Mouse (Mus musculus): ENCODE measurements around the gene Erbb2. TPM values are rescaled to one million over a fixed set of nuclear protein-coding genes. Genes with fewer than 3 reads are reported as not detected.

Erbb2 gene
- polyA plus RNA-seq, 1 experiment from 2014 or later: 5.6 TPM

- H3K4me2 ChIP-seq: no peak overlapping the region
- H3K4me1 ChIP-seq: peaks cover 9% of the 10 kb centered on the region
- 0 out of 2 replicates have a peak, but pooled peaks cover 17% of the 10 kb centered on the region for H3K36me3 ChIP-seq
- 68% methylated on average over 9 of the region's 9 CpGs for WGBS (ENCODE audit: insufficient replicate concordance)
- H3K9me3 ChIP-seq (replicated peaks): no peaks in the 10 kb centered on the region
- no peak overlapping the region for H3K4me3 ChIP-seq
- ATAC-seq: no peak
- H3K27me3 ChIP-seq (replicated peaks): no peaks in the 10 kb centered on the region
- H3K27ac ChIP-seq: no peak overlapping the region
- no peak overlapping the region for H3K9ac ChIP-seq
Measured at GRCm38 (mm10) chr11:98435723-98436122, 23.5 kb downstream of the Erbb2 start.

GRCm38 (mm10) chr11:98437441-98437840, 25.2 kb downstream of the Erbb2 start:
- peak overlapping the region; percentile 87; the same call in 1 of the 2 replicates for H3K4me2 ChIP-seq
- WGBS (ENCODE audit: insufficient replicate concordance): 86% methylated on average over 6 of the region's 6 CpGs
- ATAC-seq: no peak
- peaks cover 9% of the 10 kb centered on the region for H3K4me1 ChIP-seq
- H3K9ac ChIP-seq: no peak overlapping the region
- H3K27me3 ChIP-seq (replicated peaks): no peaks in the 10 kb centered on the region
- no peaks in the 10 kb centered on the region for H3K9me3 ChIP-seq (replicated peaks)
- no peak overlapping the region for H3K4me3 ChIP-seq
- no peak overlapping the region for H3K27ac ChIP-seq
- H3K36me3 ChIP-seq: 0 out of 2 replicates have a peak, but pooled peaks cover 17% of the 10 kb centered on the region

GRCm38 (mm10) chr11:98438331-98439158, 26.3 kb downstream of the Erbb2 start, which contains the start of gene Mien1:
Mien1 (minus strand) TSS chr11:98438991.
- no peaks in the 10 kb centered on the region for H3K9me3 ChIP-seq (replicated peaks)
- 0 out of 2 replicates have a peak, but pooled peaks cover 17% of the 10 kb centered on the region for H3K36me3 ChIP-seq
- peak within 1 kb of the TSS; percentile 79 for H3K4me3 ChIP-seq
- ATAC-seq: peak; percentile 81
- peak within 1 kb of the TSS; percentile 84 for H3K27ac ChIP-seq
- 2% methylated on average over 43 of the region's 43 CpGs for WGBS (ENCODE audit: insufficient replicate concordance)
- peak within 1 kb of the TSS; percentile 73 for H3K9ac ChIP-seq
- H3K27me3 ChIP-seq (replicated peaks): no peaks in the 10 kb centered on the region
- H3K4me1 ChIP-seq: peaks cover 9% of the 10 kb centered on the region
- H3K4me2 ChIP-seq: peak within 1 kb of the TSS; percentile 87

- H3K27me3 ChIP-seq (replicated peaks): peaks cover 43% of the 10 kb centered on the region
- no peak overlapping the region for H3K4me2 ChIP-seq
- H3K9me3 ChIP-seq (replicated peaks): no peaks in the 10 kb centered on the region
- WGBS (ENCODE audit: insufficient replicate concordance): 70% methylated on average over 1 of the region's 1 CpGs
- no peak overlapping the region for H3K27ac ChIP-seq
- H3K36me3 ChIP-seq: no peaks in the 10 kb centered on the region
- peaks cover 6% of the 10 kb centered on the region for H3K4me1 ChIP-seq
- no peak for ATAC-seq
- H3K4me3 ChIP-seq: no peak overlapping the region
- H3K9ac ChIP-seq: no peak overlapping the region
Measured at GRCm38 (mm10) chr11:98443688-98444087, 31.4 kb downstream of the Erbb2 start.

- Histone ChIP-seq H3K4me3 (no peak overlapping the region), H3K27me3 (replicated peaks) (peaks cover 58% of the 10 kb centered on the region), H3K9me3 (replicated peaks) (no peaks in the 10 kb centered on the region), H3K4me1 (peaks cover 6% of the 10 kb centered on the region), H3K36me3 (peaks cover under 1% of the 10 kb centered on the region), H3K9ac (no peak overlapping the region), H3K4me2 (peak overlapping the region; percentile 3; the same call in 1 of the 2 replicates), H3K27ac (peak overlapping the region; percentile 69)
- no peak for ATAC-seq
- 24% methylated on average over 1 of the region's 1 CpGs for whole genome bisulfite sequencing (ENCODE audit: insufficient replicate concordance)
Measured at GRCm38 (mm10) chr11:98445238-98445637, 33.0 kb downstream of the Erbb2 start.

GRCm38 (mm10) chr11:98445679-98446078, 33.4 kb downstream of the Erbb2 start:
- Histone ChIP-seq H3K9me3 (replicated peaks) (no peaks in the 10 kb centered on the region), H3K27ac (peak overlapping the region; percentile 69), H3K4me1 (peaks cover 6% of the 10 kb centered on the region), H3K36me3 (peaks cover 5% of the 10 kb centered on the region), H3K4me2 (peak overlapping the region; percentile 3; the same call in 1 of the 2 replicates), H3K9ac (no peak overlapping the region), H3K27me3 (replicated peaks) (peaks cover 62% of the 10 kb centered on the region), H3K4me3 (no peak overlapping the region)
- 44% methylated on average over 4 of the region's 4 CpGs for WGBS (ENCODE audit: insufficient replicate concordance)
- no peak for ATAC-seq

- Histone ChIP-seq H3K4me3 (peak within 1 kb of the TSS; percentile 35), H3K9me3 (replicated peaks) (no peaks in the 10 kb centered on the region), H3K27ac (peak within 1 kb of the TSS; percentile 77), H3K4me2 (peak within 1 kb of the TSS; percentile 21), H3K36me3 (peaks cover 7% of the 10 kb centered on the region), H3K9ac (0 out of 2 replicates have a peak within 1 kb of the TSS, but pooled peaks have one; percentile 9), H3K4me1 (peaks cover 6% of the 10 kb centered on the region), H3K27me3 (replicated peaks) (peaks cover 68% of the 10 kb centered on the region)
- WGBS (ENCODE audit: insufficient replicate concordance): 15% methylated on average over 5 of the region's 5 CpGs
- ATAC-seq: peak; percentile 25
Measured at GRCm38 (mm10) chr11:98446213-98446561, 33.9 kb downstream of the Erbb2 start, which contains the start of gene Grb7. Grb7 (plus strand) TSS chr11:98446394.

GRCm38 (mm10) chr11:98446562-98447474, 34.5 kb downstream of the Erbb2 start:
- 5% methylated on average over 28 of the region's 33 CpGs for WGBS (ENCODE audit: insufficient replicate concordance)
- peaks cover 6% of the 10 kb centered on the region for H3K4me1 ChIP-seq
- H3K27me3 ChIP-seq (replicated peaks): peaks cover 72% of the 10 kb centered on the region
- H3K4me2 ChIP-seq: peak overlapping the region; percentile 21; the same call in 1 of the 2 replicates
- 0 out of 2 replicates have a peak overlapping the region, but pooled peaks have one; percentile 9 for H3K9ac ChIP-seq
- H3K9me3 ChIP-seq (replicated peaks): no peaks in the 10 kb centered on the region
- ATAC-seq: peak; percentile 59
- H3K27ac ChIP-seq: peak overlapping the region; percentile 77
- H3K36me3 ChIP-seq: peaks cover 12% of the 10 kb centered on the region
- peak overlapping the region; percentile 35 for H3K4me3 ChIP-seq

- Histone ChIP-seq H3K27ac (peak overlapping the region; percentile 77), H3K4me3 (peak overlapping the region; percentile 35), H3K4me1 (peaks cover 6% of the 10 kb centered on the region), H3K27me3 (replicated peaks) (peaks cover 78% of the 10 kb centered on the region), H3K4me2 (peak overlapping the region; percentile 22; the same call in 1 of the 2 replicates), H3K9ac (0 out of 2 replicates have a peak overlapping the region, but pooled peaks have one; percentile 9), H3K36me3 (peaks cover 17% of the 10 kb centered on the region), H3K9me3 (replicated peaks) (no peaks in the 10 kb centered on the region)
- no peak for ATAC-seq
- WGBS (ENCODE audit: insufficient replicate concordance): 16% methylated on average over 7 of the region's 7 CpGs
Measured at GRCm38 (mm10) chr11:98447475-98447834, 35.2 kb downstream of the Erbb2 start.

- Histone ChIP-seq H3K36me3 (peaks cover 24% of the 10 kb centered on the region), H3K27me3 (replicated peaks) (peaks cover 80% of the 10 kb centered on the region), H3K4me1 (peaks cover 6% of the 10 kb centered on the region), H3K4me3 (peak overlapping the region; percentile 35), H3K9me3 (replicated peaks) (no peaks in the 10 kb centered on the region), H3K4me2 (peak overlapping the region; percentile 45), H3K27ac (peak overlapping the region; percentile 77; the same call in 1 of the 2 replicates), H3K9ac (no peak overlapping the region)
- 31% methylated on average over 13 of the region's 13 CpGs for WGBS (ENCODE audit: insufficient replicate concordance)
- ATAC-seq: peak; percentile 53
Measured at GRCm38 (mm10) chr11:98448191-98448790, 36.0 kb downstream of the Erbb2 start.

GRCm38 (mm10) chr11:98449419-98449818, 37.1 kb downstream of the Erbb2 start:
- WGBS (ENCODE audit: insufficient replicate concordance): 66% methylated on average over 3 of the region's 3 CpGs
- Histone ChIP-seq H3K9me3 (replicated peaks) (no peaks in the 10 kb centered on the region), H3K4me3 (peak overlapping the region; percentile 31), H3K36me3 (peaks cover 35% of the 10 kb centered on the region), H3K27me3 (replicated peaks) (peaks cover 88% of the 10 kb centered on the region), H3K9ac (no peak overlapping the region), H3K27ac (no peak overlapping the region), H3K4me1 (peaks cover 6% of the 10 kb centered on the region), H3K4me2 (peak overlapping the region; percentile 45)
- no peak for ATAC-seq

Measured in liver, embryonic 12.5 days (tissue).